Mouse (Mus musculus) retina, postnatal 7 days (tissue): ENCODE measurements around the gene Myef2.

Source experiments
- DNase-seq: peaks from one replicate; pipeline ENCODE4 v3.0.0-alpha.2; 2012; ENCODE audit warnings: low read depth, low spot score

The Myef2 gene

DNA sequence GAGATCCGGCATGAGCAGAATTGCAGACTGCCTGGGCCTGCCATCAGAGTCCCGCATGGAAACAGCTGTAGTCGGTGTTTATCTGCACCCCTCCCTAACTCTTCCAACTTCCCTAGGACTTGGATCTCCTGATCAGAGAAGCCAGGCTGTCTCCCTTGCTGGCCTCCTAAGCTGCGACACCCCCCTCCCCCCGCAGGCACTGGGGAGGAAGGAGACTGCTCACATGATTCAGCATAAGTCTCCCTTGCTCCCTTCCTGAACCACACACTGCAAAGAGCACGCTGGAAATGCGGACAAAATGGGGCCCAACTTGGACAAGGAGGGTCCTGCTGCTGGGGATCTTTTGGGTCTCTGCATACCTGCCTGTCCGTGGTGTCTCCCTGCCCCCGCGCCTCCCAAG is 55.6 kb downstream of the Myef2 start, which contains the start of gene Slc24a5:
Gene Slc24a5, plus strand, starts transcription at position 231 of the 400 bp plus-strand sequence.
- no peak for DNase-seq

DNA sequence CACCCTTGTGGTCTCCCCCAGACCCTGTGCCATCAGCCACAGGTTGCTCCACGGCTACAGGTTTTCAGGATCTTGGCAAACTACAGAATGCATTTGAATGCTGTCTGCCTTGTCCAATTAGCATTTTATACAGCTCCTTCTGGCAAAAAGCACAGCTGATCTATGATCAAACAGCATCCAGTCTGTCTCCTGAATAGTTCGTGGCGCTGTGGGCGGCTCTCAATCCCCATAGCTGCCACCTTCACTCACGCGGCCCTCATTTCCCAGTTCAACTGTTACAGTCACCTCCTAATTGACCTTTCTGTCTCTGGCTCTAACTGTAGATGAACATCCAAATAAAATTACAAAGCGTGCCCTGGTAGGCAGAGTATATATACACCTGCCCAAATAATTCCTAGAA is 56.1 kb downstream of the Myef2 start:
- DNase-seq = no peak

DNA sequence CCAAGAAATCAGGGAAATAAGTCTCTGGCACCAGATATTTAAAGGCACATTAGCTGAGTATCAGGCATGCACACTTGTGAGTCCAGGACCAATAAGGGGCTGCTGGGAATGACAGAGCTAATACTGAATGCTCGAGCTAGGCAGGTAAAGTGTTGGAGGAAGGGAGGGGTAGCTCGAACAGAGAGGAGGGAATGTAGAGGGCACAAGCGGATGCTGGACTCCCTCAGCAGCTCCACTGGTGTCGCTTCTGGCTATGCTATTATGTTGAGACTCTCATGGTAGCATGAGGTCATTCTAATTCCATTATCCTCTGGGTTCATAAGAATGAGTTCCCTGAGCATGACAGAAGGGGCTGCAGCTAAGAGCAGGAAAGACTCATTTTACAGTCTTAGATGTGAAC is 60.5 kb downstream of the Myef2 start:
- no peak for DNase-seq

DNA sequence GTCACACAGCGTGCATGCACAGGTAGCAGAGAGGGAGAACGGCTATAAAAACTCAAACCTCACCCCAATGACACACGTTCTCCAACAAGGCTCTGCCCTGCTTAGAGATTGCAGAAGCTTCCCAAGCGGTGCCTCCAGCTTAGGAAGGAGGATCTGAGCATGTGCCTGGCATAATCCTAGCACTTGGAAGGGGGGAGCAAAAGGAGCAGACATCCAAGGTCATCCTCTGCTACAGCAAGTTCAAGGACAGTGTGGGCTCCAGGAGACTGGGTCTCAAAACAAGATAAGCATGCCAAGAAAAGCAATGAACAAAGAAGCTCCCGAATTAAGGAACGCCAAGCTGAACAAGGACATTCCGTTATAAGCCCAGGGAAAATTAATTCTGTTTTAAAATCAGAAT is 62.0 kb downstream of the Myef2 start:
- no peak for DNase-seq

DNA sequence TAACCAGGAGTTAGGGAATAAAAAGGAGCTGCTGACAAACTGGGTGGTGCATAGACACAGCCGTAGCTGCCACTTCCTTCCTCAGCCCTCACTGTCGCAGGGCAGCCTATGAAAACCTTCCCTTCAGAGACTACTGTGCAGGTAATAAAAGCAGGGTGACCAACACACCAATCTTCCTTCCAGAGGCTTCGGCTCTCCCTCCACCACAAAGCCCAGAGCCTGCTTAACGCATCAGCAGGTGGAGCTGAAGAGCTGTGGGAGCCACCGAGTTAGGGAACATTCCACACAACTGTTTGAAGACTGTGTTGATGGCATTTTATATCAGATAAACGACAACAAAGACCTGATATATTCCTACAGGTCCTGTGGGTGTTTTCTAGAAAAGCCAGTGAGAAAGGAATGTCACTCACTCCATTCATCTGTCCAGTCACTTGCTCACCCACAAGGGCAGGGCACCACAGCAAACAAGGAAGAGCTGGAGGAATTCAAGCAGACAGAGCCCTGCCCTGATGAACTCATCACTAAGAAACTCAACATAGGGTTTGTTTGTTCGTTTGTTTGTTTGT is 66.1 kb downstream of the Myef2 start:
- peak; percentile 11 for DNase-seq

DNA sequence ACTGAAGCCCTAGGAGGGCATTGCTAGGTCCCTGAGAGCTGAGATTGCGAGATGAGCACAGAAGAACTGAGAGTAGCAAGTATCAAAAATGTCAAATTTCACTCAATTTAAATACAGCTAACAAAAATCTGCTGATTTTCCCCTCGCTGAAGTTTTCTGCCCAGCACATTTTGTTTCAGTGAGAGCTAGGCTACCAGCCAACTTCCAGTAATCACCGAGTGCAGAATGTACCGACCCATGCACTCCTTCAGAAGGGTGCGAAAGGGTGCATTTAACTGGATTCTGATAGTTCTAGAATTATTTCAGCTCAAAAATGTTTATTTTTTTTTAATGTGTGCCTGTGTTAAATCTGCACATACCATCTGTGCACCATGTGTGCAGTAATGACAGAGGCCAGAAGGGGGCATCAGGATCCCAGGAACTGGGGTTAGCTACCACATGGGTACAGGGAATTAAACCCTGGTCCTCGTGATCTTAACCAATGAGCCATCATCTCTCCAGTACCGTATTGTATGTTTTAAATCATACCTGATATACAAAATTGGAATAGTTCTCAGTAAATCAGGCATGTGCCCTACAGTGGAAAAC is 68.1 kb downstream of the Myef2 start:
- DNase-seq = no peak
